Mouse (Mus musculus) embryonic facial prominence, embryonic 11.5 days (tissue): ENCODE measurements around the gene Ptpn7. TPM values are rescaled to one million over a fixed set of nuclear protein-coding genes. Genes with fewer than 3 reads are reported as not detected.
A peak's percentile ranks its signal among the peaks of the same experiment; 100 is the strongest.

Experiments used
- ATAC-seq: fragments of 200-750 bp; cut with Nextera tagmentation; replicated peaks from 2 replicates; pipeline ENCODE4 v1.8.0; 2017; ENCODE audit warnings: low read depth; ENCODE audit not compliant: insufficient number of reproducible peaks, low FRiP score, low TSS enrichment
- DNase-seq: peaks from one replicate; pipeline ENCODE4 v3.0.0-alpha.2; 2015; ENCODE audit warnings: low spot score
- H3K27ac ChIP-seq: fragments of 300-500 bp; sonication (generic); replicated peaks from 2 replicates; pipeline ENCODE4 v1.5.1; 2014; ENCODE audit warnings: mild to moderate bottlenecking, low read depth, low read length, control low read depth
- H3K27me3 ChIP-seq: fragments of 300-500 bp; sonication (generic); 2 replicates; pipeline ENCODE4 v1.6.1; 2014; ENCODE audit warnings: mild to moderate bottlenecking, low read length, moderate library complexity, mixed read lengths; ENCODE audit not compliant: control insufficient read depth, insufficient read depth
- H3K36me3 ChIP-seq: fragments of 300-500 bp; sonication (generic); replicated peaks from 2 replicates; pipeline ENCODE4 v1.6.1; 2014; ENCODE audit warnings: low read depth, mild to moderate bottlenecking, low read length, moderate library complexity, mixed read lengths; ENCODE audit not compliant: control insufficient read depth, insufficient read depth
- H3K4me1 ChIP-seq: fragments of 300-500 bp; sonication (generic); 2 replicates; pipeline ENCODE4 v1.6.1; 2014; ENCODE audit warnings: low read length, mixed read lengths; ENCODE audit not compliant: control insufficient read depth, insufficient read depth
- H3K4me2 ChIP-seq: fragments of 300-500 bp; sonication (generic); 2 replicates; pipeline ENCODE4 v1.6.1; 2014; ENCODE audit warnings: low read depth, mild to moderate bottlenecking, control low read depth, low read length, moderate library complexity
- H3K4me3 ChIP-seq: fragments of 300-500 bp; sonication (generic); 2 replicates; pipeline ENCODE4 v1.5.1; 2014; ENCODE audit warnings: low read depth, low read length, control low read depth
- H3K9ac ChIP-seq: fragments of 300-500 bp; sonication (generic); replicated peaks from 2 replicates; pipeline ENCODE4 v1.6.1; 2014; ENCODE audit warnings: mild to moderate bottlenecking, control low read depth, low read length
- H3K9me3 ChIP-seq: fragments of 300-500 bp; sonication (generic); replicated peaks from 2 replicates; pipeline ENCODE4 v1.6.1; 2016; ENCODE audit warnings: mild to moderate bottlenecking, low read length, inconsistent platforms, mixed read lengths; ENCODE audit not compliant: control insufficient read depth
- WGBS: fragments of 180-500 bp; shearing (Covaris S2); extraction: QIAGEN DNeasy Blood & Tissue Kit; methylation state at CpG from one replicate; pipeline ENCODE4 v1.1.7; 2014; 5-methylcytosine and 5-hydroxymethylcytosine counted together
- polyA plus RNA-seq: library from polyadenylated mRNA; unstranded; fragments of >200 nt; fragmentation: Nextera tagmentation; extraction: Ambion mirVana; gene quantifications from 2 replicates; pipeline ENCODE4 v1.2.1, GENCODE M21; 2014

Gene Ptpn7
- polyA plus RNA-seq, result 0.92 and 1.9 TPM in 2 replicates

- Histone ChIP-seq H3K27ac (no peak within 1 kb of the TSS), H3K4me2 (no peak within 1 kb of the TSS), H3K4me3 (no peak within 1 kb of the TSS), H3K9ac (no peak within 1 kb of the TSS), H3K4me1 (peaks cover 2% of the 10 kb centered on the region), H3K36me3 (no peaks in the 10 kb centered on the region), H3K9me3 (no peaks in the 10 kb centered on the region), H3K27me3 (no peaks in the 10 kb centered on the region)
- ATAC-seq (no peak), DNase-seq (no peak)
- 36% methylated on average over 10 of the region's 10 CpGs for WGBS
These were observed at the start of gene Ptpn7 for GRCm38 (mm10) chr1:135132473-135132872. Ptpn7 (plus strand) TSS chr1:135132700.

- H3K27ac ChIP-seq, result no peak overlapping the region
- WGBS, result 53% methylated on average over 9 of the region's 9 CpGs
These were observed 49.0 kb upstream of the Ptpn7 start for GRCm38 (mm10) chr1:135083465-135083864.

GRCm38 (mm10) chr1:135085296-135085871 is 47.1 kb upstream of the Ptpn7 start:
- Histone ChIP-seq H3K4me3 (no peak overlapping the region), H3K4me1 (no peaks in the 10 kb centered on the region), H3K36me3 (no peaks in the 10 kb centered on the region), H3K4me2 (no peak overlapping the region), H3K9ac (no peak overlapping the region), H3K9me3 (no peaks in the 10 kb centered on the region), H3K27me3 (peaks cover 21% of the 10 kb centered on the region), H3K27ac (no peak overlapping the region)
- DNase-seq (no peak), ATAC-seq (no peak)
- 13% methylated on average over 28 of the region's 28 CpGs for WGBS

More at GRCm38 (mm10) chr1:135083465-135083864, 49.0 kb upstream of the Ptpn7 start:
- Histone ChIP-seq H3K27me3 (peaks cover 21% of the 10 kb centered on the region), H3K9ac (no peak overlapping the region), H3K4me1 (no peaks in the 10 kb centered on the region), H3K4me3 (no peak overlapping the region), H3K9me3 (no peaks in the 10 kb centered on the region), H3K4me2 (no peak overlapping the region), H3K36me3 (no peaks in the 10 kb centered on the region)
- ATAC-seq, result peak; percentile 48; the same call in 1 of the 2 replicates
- peak; percentile 29 for DNase-seq

- Histone ChIP-seq H3K27me3 (peaks cover 21% of the 10 kb centered on the region), H3K4me2 (no peak overlapping the region), H3K9ac (no peak overlapping the region), H3K36me3 (no peaks in the 10 kb centered on the region), H3K4me1 (no peaks in the 10 kb centered on the region), H3K27ac (no peak overlapping the region), H3K9me3 (no peaks in the 10 kb centered on the region), H3K4me3 (no peak overlapping the region)
- no peak for ATAC-seq
- 32% methylated on average over 7 of the region's 7 CpGs for WGBS
- no peak for DNase-seq
These were observed 46.5 kb upstream of the Ptpn7 start for GRCm38 (mm10) chr1:135086015-135086414.

- H3K27ac ChIP-seq, result no peak overlapping the region
- H3K4me2 ChIP-seq, result no peak overlapping the region
- H3K4me1 ChIP-seq, result no peaks in the 10 kb centered on the region
- H3K9ac ChIP-seq, result no peak overlapping the region
- peaks cover 21% of the 10 kb centered on the region for H3K27me3 ChIP-seq
- WGBS, result 50% methylated on average over 1 of the region's 1 CpGs
- no peak overlapping the region for H3K4me3 ChIP-seq
- ATAC-seq, result no peak
- H3K9me3 ChIP-seq, result no peaks in the 10 kb centered on the region
- no peaks in the 10 kb centered on the region for H3K36me3 ChIP-seq
- no peak for DNase-seq
These were observed 45.1 kb upstream of the Ptpn7 start for GRCm38 (mm10) chr1:135087414-135087813.

GRCm38 (mm10) chr1:135089626-135090025 is 42.9 kb upstream of the Ptpn7 start:
- WGBS, result 82% methylated on average over 10 of the region's 10 CpGs
- H3K9ac ChIP-seq, result no peak overlapping the region

GRCm38 (mm10) chr1:135090914-135091313 is 41.6 kb upstream of the Ptpn7 start:
- Histone ChIP-seq H3K4me3 (no peak overlapping the region), H3K27me3 (peaks cover 7% of the 10 kb centered on the region), H3K27ac (no peak overlapping the region), H3K36me3 (no peaks in the 10 kb centered on the region), H3K4me1 (no peaks in the 10 kb centered on the region), H3K9ac (no peak overlapping the region), H3K4me2 (no peak overlapping the region), H3K9me3 (no peaks in the 10 kb centered on the region)
- ATAC-seq (no peak), DNase-seq (no peak)
- WGBS, result 78% methylated on average over 3 of the region's 3 CpGs

More at GRCm38 (mm10) chr1:135089626-135090025, 42.9 kb upstream of the Ptpn7 start:
- Histone ChIP-seq H3K4me3 (no peak overlapping the region), H3K4me1 (no peaks in the 10 kb centered on the region), H3K27ac (no peak overlapping the region), H3K36me3 (no peaks in the 10 kb centered on the region), H3K9me3 (no peaks in the 10 kb centered on the region), H3K27me3 (peaks cover 19% of the 10 kb centered on the region), H3K4me2 (no peak overlapping the region)
- no peak for ATAC-seq
- no peak for DNase-seq

- H3K4me2 ChIP-seq, result no peak overlapping the region
- ATAC-seq, result no peak
- no peak overlapping the region for H3K9ac ChIP-seq
- H3K27me3 ChIP-seq, result no peaks in the 10 kb centered on the region; the same call in 1 of the 2 replicates
- H3K4me3 ChIP-seq, result no peak overlapping the region
- H3K4me1 ChIP-seq, result no peaks in the 10 kb centered on the region
- no peaks in the 10 kb centered on the region for H3K36me3 ChIP-seq
- WGBS, result 57% methylated on average over 7 of the region's 7 CpGs
- no peaks in the 10 kb centered on the region for H3K9me3 ChIP-seq
- no peak overlapping the region for H3K27ac ChIP-seq
- DNase-seq, result no peak
These were observed 37.8 kb upstream of the Ptpn7 start for GRCm38 (mm10) chr1:135094723-135095122.
